Mouse (Mus musculus): ENCODE measurements around the gene Dyrk1a. TPM values are rescaled to one million over a fixed set of nuclear protein-coding genes. Genes with fewer than 3 reads are reported as not detected.
A peak's percentile ranks its signal among the peaks of the same experiment; 100 is the strongest.

Gene Dyrk1a
- total and polyA plus RNA-seq, 3 experiments, result 32.4 to 53.7 (median 40.4) TPM

DNA sequence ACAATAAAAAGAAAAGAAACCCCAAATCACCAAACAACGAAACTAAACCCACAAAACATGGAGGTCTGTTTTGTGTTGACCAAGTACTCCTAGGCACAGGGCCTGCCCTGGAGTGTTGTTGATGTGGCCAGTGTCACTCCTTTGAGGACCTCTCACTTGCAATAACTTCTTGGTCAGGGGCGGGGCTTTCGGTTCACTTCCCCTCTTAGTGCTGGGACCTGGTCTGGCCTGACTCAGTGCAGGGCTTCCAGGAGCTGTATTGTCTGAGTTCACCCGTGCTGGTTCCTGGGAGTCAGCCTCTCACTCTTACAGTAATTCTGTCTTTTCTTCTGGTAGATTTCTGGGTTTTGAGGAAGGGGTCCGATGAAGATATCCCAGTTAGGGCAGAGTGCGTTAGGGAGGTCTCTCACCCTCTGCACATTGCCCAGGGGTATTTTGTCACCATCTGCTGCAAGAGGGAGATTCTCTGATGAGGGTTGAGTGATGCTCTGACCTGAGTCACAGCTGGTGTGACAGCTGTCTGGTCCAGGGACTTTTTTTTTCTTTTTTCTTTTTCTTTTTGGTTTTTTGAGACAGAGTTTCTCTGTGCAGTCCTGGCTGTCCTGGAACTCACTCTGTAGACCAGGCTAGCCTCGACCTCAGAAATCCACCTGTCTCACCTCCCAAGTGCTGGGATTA lies 150.8 kb downstream of the Dyrk1a start:
- no peak for TF ChIP-seq CHD1 (IDR thresholded peaks at IDR 0.05; ENCODE audit: low read depth, low read length)
- no peak for TF ChIP-seq UBTF (IDR thresholded peaks at IDR 0.05; ENCODE audit: low read depth, low read length)
- TF ChIP-seq MAX (IDR thresholded peaks at IDR 0.05; ENCODE audit: low read length), result 0 out of 2 replicates have a peak, but pooled peaks have one; percentile 15
- TF ChIP-seq ETS1 (conservative IDR thresholded peaks at IDR 0.05; ENCODE audit: low read depth, low read length), result peak; percentile 61
- TF ChIP-seq SIN3A (IDR thresholded peaks at IDR 0.05; ENCODE audit: low read length), result peak; percentile 27; the same call in 1 of the 2 replicates
- TF ChIP-seq SMC3 (IDR thresholded peaks at IDR 0.05; ENCODE audit: low read depth, low read length), result no peak
- TF ChIP-seq USF2 (conservative IDR thresholded peaks at IDR 0.05; ENCODE audit: low read depth, low read length), result no peak
- TF ChIP-seq TCF12 (IDR thresholded peaks at IDR 0.05; ENCODE audit: low read depth, low read length), result peak; percentile 51; the same call in 1 of the 2 replicates
- TF ChIP-seq POLR2A (IDR thresholded peaks at IDR 0.05; ENCODE audit: low read depth, low read length), result no peak
- no peak for TF ChIP-seq CTCF (conservative IDR thresholded peaks at IDR 0.05 in 1 of 2, IDR thresholded peaks at IDR 0.05 in 1 of 2; ENCODE audit: low read depth in 2 of 2, low read length in 2 of 2)
- no peak for TF ChIP-seq USF1 (IDR thresholded peaks at IDR 0.05; ENCODE audit: low read depth, low read length)
- TF ChIP-seq NELFE (IDR thresholded peaks at IDR 0.05; ENCODE audit: low read depth, low read length), result no peak
- no peak for TF ChIP-seq ZC3H11A (IDR thresholded peaks at IDR 0.05; ENCODE audit: low read depth, low read length)
- no peak for TF ChIP-seq GABPA (IDR thresholded peaks at IDR 0.05; ENCODE audit: insufficient replicate concordance, low read depth, low read length)
- TF ChIP-seq ZKSCAN1 (IDR thresholded peaks at IDR 0.05; ENCODE audit: borderline replicate concordance, low read depth, low read length), result no peak
- TF ChIP-seq PAX5 (IDR thresholded peaks at IDR 0.05; ENCODE audit: low read length), result no peak
- TF ChIP-seq MYC (IDR thresholded peaks at IDR 0.05; ENCODE audit: low read depth, low read length), result no peak
- TF ChIP-seq KAT2A (IDR thresholded peaks at IDR 0.05; ENCODE audit: insufficient replicate concordance, low read length), result no peak
- TF ChIP-seq IRF4 (IDR thresholded peaks at IDR 0.05; ENCODE audit: low read depth, low read length), result 0 out of 2 replicates have a peak, but pooled peaks have one; percentile 19
- no peak for TF ChIP-seq RAD21 (IDR thresholded peaks at IDR 0.05; ENCODE audit: low read depth, low read length)
- peak; percentile 43; the same call in 1 of the 2 replicates for TF ChIP-seq BHLHE40 (IDR thresholded peaks at IDR 0.05; ENCODE audit: low read depth, low read length)
- 0 out of 2 replicates have a peak, but pooled peaks have one; percentile 4 for TF ChIP-seq NRF1 (IDR thresholded peaks at IDR 0.05; ENCODE audit: low read depth, low read length)
- peak; percentile 57 for TF ChIP-seq EP300 (IDR thresholded peaks at IDR 0.05; ENCODE audit: low read length)
- TF ChIP-seq ZMIZ1 (IDR thresholded peaks at IDR 0.05; ENCODE audit: low read depth, low read length), result no peak
- TF ChIP-seq ZNF384 (IDR thresholded peaks at IDR 0.05; ENCODE audit: low read depth, low read length), result peak; percentile 80
- 0 out of 2 replicates have a peak, but pooled peaks have one; percentile 34 for TF ChIP-seq MXI1 (IDR thresholded peaks at IDR 0.05; ENCODE audit: low read depth, low read length)

More for the DNA sequence above, 150.8 kb downstream of the Dyrk1a start:
- Histone ChIP-seq H3K4me2 (ENCODE audit: insufficient read depth, low read depth, poor library complexity, severe bottlenecking) (no peak overlapping the region), H3K79me2 (replicated peaks; ENCODE audit: control insufficient read depth, extremely low read depth, insufficient read depth, poor library complexity, severe bottlenecking) (no peaks in the 10 kb centered on the region), H3K36me3 (replicated peaks in 1 of 2; ENCODE audit: control insufficient read depth in 1 of 2, insufficient read depth in 1 of 2, low read length in 1 of 2) (no peaks in the 10 kb centered on the region), H3K27ac (ENCODE audit: insufficient read depth, low read depth) (no peak overlapping the region), H3K4me3 (replicated peaks in 1 of 3; ENCODE audit: low read depth in 2 of 3, low read length in 2 of 3, poor library complexity in 1 of 3) (no peak overlapping the region), H3K27me3 (replicated peaks) (no peaks in the 10 kb centered on the region), H3K4me1 (ENCODE audit: control insufficient read depth in 1 of 2, insufficient read depth in 2 of 2) (peaks cover 7 to 20% of the 10 kb centered on the region in 2 experiments), H3K9me3 (replicated peaks; ENCODE audit: low read length) (peaks cover 30% of the 10 kb centered on the region), H3K9ac (ENCODE audit: insufficient read depth, low read depth) (no peak overlapping the region)
- peak; percentile 49 for DNase-seq (ENCODE audit: extremely low read depth)
- dilution Hi-C loops (cut with MboI; ENCODE audit: extremely low pct_ligation_motif_present, extremely low pct_unique_long_range_greater_than_20kb, low sequenced_read_pairs), result no loop called here
- in situ Hi-C loops (cut with MboI; ENCODE audit: low pct_ligation_motif_present, low pct_unique_long_range_greater_than_20kb, low sequenced_read_pairs), result no loop called here
